Mouse (Mus musculus) liver, embryonic 12.5 days (tissue): ENCODE measurements around the gene Rexo5. TPM values are rescaled to one million over a fixed set of nuclear protein-coding genes. Genes with fewer than 3 reads are reported as not detected.
A peak's percentile ranks its signal among the peaks of the same experiment; 100 is the strongest.

Source experiments
- ATAC-seq: fragments of 200-750 bp; cut with Nextera tagmentation; 2 replicates; pipeline ENCODE4 v1.8.0; 2017; ENCODE audit warnings: moderate number of reproducible peaks, mild to moderate bottlenecking, moderate library complexity
- H3K27ac ChIP-seq: fragments of 300-500 bp; sonication (generic); 2 replicates; pipeline ENCODE4 v1.5.1; 2016; ENCODE audit warnings: mild to moderate bottlenecking
- H3K27me3 ChIP-seq: fragments of 300-500 bp; sonication (generic); replicated peaks from 2 replicates; pipeline ENCODE4 v1.6.1; 2016; ENCODE audit warnings: mild to moderate bottlenecking, moderate library complexity
- H3K36me3 ChIP-seq: fragments of 300-500 bp; sonication (generic); 2 replicates; pipeline ENCODE4 v1.6.1; 2016; ENCODE audit warnings: mild to moderate bottlenecking, moderate library complexity
- H3K4me1 ChIP-seq: fragments of 300-500 bp; sonication (generic); 2 replicates; pipeline ENCODE4 v1.6.1; 2016
- H3K4me2 ChIP-seq: fragments of 300-500 bp; sonication (generic); 2 replicates; pipeline ENCODE4 v1.6.1; 2016; ENCODE audit warnings: mild to moderate bottlenecking, moderate library complexity
- H3K4me3 ChIP-seq: fragments of 300-500 bp; sonication (generic); 2 replicates; pipeline ENCODE4 v1.5.1; 2016; ENCODE audit warnings: mild to moderate bottlenecking, moderate library complexity
- H3K9ac ChIP-seq: fragments of 300-500 bp; sonication (generic); 2 replicates; pipeline ENCODE4 v1.6.1; 2016; ENCODE audit warnings: mild to moderate bottlenecking, moderate library complexity
- H3K9me3 ChIP-seq: fragments of 300-500 bp; sonication (generic); replicated peaks from 2 replicates; pipeline ENCODE4 v1.6.1; 2016; ENCODE audit warnings: mild to moderate bottlenecking, moderate library complexity
- WGBS: fragments of 180-500 bp; shearing (Covaris S2); methylation state at CpG from one replicate; pipeline ENCODE4 v1.1.7; 2016; ENCODE audit not compliant: insufficient replicate concordance; 5-methylcytosine and 5-hydroxymethylcytosine counted together
- polyA plus RNA-seq: library from polyadenylated mRNA; unstranded; fragments of >200 nt; fragmentation: Nextera tagmentation; extraction: Ambion mirVana; gene quantifications from 2 replicates; pipeline ENCODE4 v1.2.1, GENCODE M21; 2016

The Rexo5 gene
- polyA plus RNA-seq, 1 experiment from 2014 or later, result 14.0 TPM

GRCm38 (mm10) chr7:119847396-119847795, 53.6 kb downstream of the Rexo5 start:
- H3K27ac ChIP-seq, result no peak overlapping the region
- peaks cover 53% of the 10 kb centered on the region for H3K36me3 ChIP-seq
- WGBS, result 84% methylated on average over 2 of the region's 2 CpGs
- H3K9ac ChIP-seq, result no peak overlapping the region
- no peaks in the 10 kb centered on the region for H3K9me3 ChIP-seq
- H3K4me3 ChIP-seq, result no peak overlapping the region
- H3K27me3 ChIP-seq, result no peaks in the 10 kb centered on the region
- H3K4me1 ChIP-seq, result peaks cover 9% of the 10 kb centered on the region
- H3K4me2 ChIP-seq, result no peak overlapping the region
- ATAC-seq, result no peak

- H3K4me1 ChIP-seq, result peaks cover 11% of the 10 kb centered on the region
- H3K27ac ChIP-seq, result no peak overlapping the region
- no peak overlapping the region for H3K4me3 ChIP-seq
- no peaks in the 10 kb centered on the region for H3K27me3 ChIP-seq
- no peaks in the 10 kb centered on the region for H3K9me3 ChIP-seq
- no peak overlapping the region for H3K9ac ChIP-seq
- 7% methylated on average over 1 of the region's 1 CpGs for WGBS
- no peak for ATAC-seq
- no peak overlapping the region for H3K4me2 ChIP-seq
- H3K36me3 ChIP-seq, result peaks cover 50% of the 10 kb centered on the region
Measured at GRCm38 (mm10) chr7:119849096-119849495, 55.3 kb downstream of the Rexo5 start.

GRCm38 (mm10) chr7:119850737-119851136, 56.9 kb downstream of the Rexo5 start:
- Histone ChIP-seq H3K27ac (no peak overlapping the region), H3K27me3 (no peaks in the 10 kb centered on the region), H3K4me1 (peaks cover 13% of the 10 kb centered on the region), H3K9ac (no peak overlapping the region), H3K4me3 (no peak overlapping the region), H3K9me3 (no peaks in the 10 kb centered on the region), H3K4me2 (no peak overlapping the region), H3K36me3 (peaks cover 42% of the 10 kb centered on the region)
- 80% methylated on average over 5 of the region's 5 CpGs for WGBS
- ATAC-seq, result no peak

GRCm38 (mm10) chr7:119852494-119852893, 58.7 kb downstream of the Rexo5 start:
- no peak for ATAC-seq
- Histone ChIP-seq H3K4me1 (peaks cover 13% of the 10 kb centered on the region), H3K36me3 (peaks cover 41% of the 10 kb centered on the region), H3K27ac (no peak overlapping the region), H3K4me2 (no peak overlapping the region), H3K27me3 (no peaks in the 10 kb centered on the region), H3K4me3 (no peak overlapping the region), H3K9ac (no peak overlapping the region), H3K9me3 (no peaks in the 10 kb centered on the region)

GRCm38 (mm10) chr7:119853186-119853585, 59.4 kb downstream of the Rexo5 start:
- Histone ChIP-seq H3K27ac (no peak overlapping the region), H3K4me3 (no peak overlapping the region), H3K4me2 (no peak overlapping the region), H3K9ac (no peak overlapping the region), H3K36me3 (peaks cover 41% of the 10 kb centered on the region), H3K4me1 (peaks cover 13% of the 10 kb centered on the region), H3K9me3 (no peaks in the 10 kb centered on the region), H3K27me3 (no peaks in the 10 kb centered on the region)
- ATAC-seq, result no peak
- WGBS, result 82% methylated on average over 1 of the region's 1 CpGs

GRCm38 (mm10) chr7:119854362-119854761, 60.6 kb downstream of the Rexo5 start:
- Histone ChIP-seq H3K4me1 (peaks cover 13% of the 10 kb centered on the region), H3K9me3 (no peaks in the 10 kb centered on the region), H3K36me3 (peaks cover 37% of the 10 kb centered on the region), H3K9ac (no peak overlapping the region), H3K27me3 (no peaks in the 10 kb centered on the region), H3K4me3 (no peak overlapping the region), H3K27ac (no peak overlapping the region), H3K4me2 (no peak overlapping the region)
- 66% methylated on average over 2 of the region's 2 CpGs for WGBS
- 0 out of 2 replicates have a peak, but pooled peaks have one; percentile 30 for ATAC-seq

GRCm38 (mm10) chr7:119855031-119855430, 61.2 kb downstream of the Rexo5 start:
- Histone ChIP-seq H3K9ac (no peak overlapping the region), H3K4me2 (no peak overlapping the region), H3K27ac (no peak overlapping the region), H3K36me3 (peaks cover 33% of the 10 kb centered on the region), H3K4me3 (no peak overlapping the region), H3K4me1 (peaks cover 13% of the 10 kb centered on the region), H3K9me3 (no peaks in the 10 kb centered on the region), H3K27me3 (no peaks in the 10 kb centered on the region)
- no peak for ATAC-seq

GRCm38 (mm10) chr7:119859476-119859875, 65.7 kb downstream of the Rexo5 start:
- ATAC-seq, result no peak
- Histone ChIP-seq H3K4me1 (peaks cover 35% of the 10 kb centered on the region), H3K9me3 (no peaks in the 10 kb centered on the region), H3K9ac (no peak overlapping the region), H3K4me2 (no peak overlapping the region), H3K27ac (no peak overlapping the region), H3K27me3 (no peaks in the 10 kb centered on the region), H3K36me3 (peaks cover 17% of the 10 kb centered on the region; the same call in 1 of the 2 replicates), H3K4me3 (no peak overlapping the region)
- WGBS, result 80% methylated on average over 6 of the region's 6 CpGs

GRCm38 (mm10) chr7:119860116-119860515, 66.3 kb downstream of the Rexo5 start:
- ATAC-seq, result no peak
- Histone ChIP-seq H3K9me3 (no peaks in the 10 kb centered on the region), H3K27me3 (no peaks in the 10 kb centered on the region), H3K4me2 (no peak overlapping the region), H3K4me1 (peaks cover 35% of the 10 kb centered on the region), H3K36me3 (peaks cover 13% of the 10 kb centered on the region; the same call in 1 of the 2 replicates), H3K27ac (no peak overlapping the region), H3K4me3 (no peak overlapping the region), H3K9ac (no peak overlapping the region)
- 79% methylated on average over 3 of the region's 3 CpGs for WGBS

- Histone ChIP-seq H3K9ac (no peak overlapping the region), H3K27me3 (no peaks in the 10 kb centered on the region), H3K36me3 (peaks cover 13% of the 10 kb centered on the region; the same call in 1 of the 2 replicates), H3K4me1 (peaks cover 37% of the 10 kb centered on the region), H3K4me2 (no peak overlapping the region), H3K4me3 (no peak overlapping the region), H3K27ac (no peak overlapping the region), H3K9me3 (no peaks in the 10 kb centered on the region)
- WGBS, result 65% methylated on average over 2 of the region's 2 CpGs
- no peak for ATAC-seq
Measured at GRCm38 (mm10) chr7:119860554-119860953, 66.7 kb downstream of the Rexo5 start.

GRCm38 (mm10) chr7:119860971-119861334, 67.1 kb downstream of the Rexo5 start:
- no peak overlapping the region for H3K4me2 ChIP-seq
- H3K36me3 ChIP-seq, result peaks cover 13% of the 10 kb centered on the region; the same call in 1 of the 2 replicates
- ATAC-seq, result no peak
- H3K4me1 ChIP-seq, result peaks cover 41% of the 10 kb centered on the region
- H3K9ac ChIP-seq, result no peak overlapping the region
- peak overlapping the region; percentile 31 for H3K27ac ChIP-seq
- H3K27me3 ChIP-seq, result no peaks in the 10 kb centered on the region
- H3K4me3 ChIP-seq, result no peak overlapping the region
- no peaks in the 10 kb centered on the region for H3K9me3 ChIP-seq

GRCm38 (mm10) chr7:119861335-119862091, 67.7 kb downstream of the Rexo5 start:
- Histone ChIP-seq H3K27me3 (no peaks in the 10 kb centered on the region), H3K4me1 (peaks cover 44% of the 10 kb centered on the region), H3K4me3 (no peak overlapping the region), H3K9me3 (no peaks in the 10 kb centered on the region), H3K36me3 (peaks cover 13% of the 10 kb centered on the region; the same call in 1 of the 2 replicates), H3K4me2 (no peak overlapping the region), H3K9ac (no peak overlapping the region), H3K27ac (peak overlapping the region; percentile 31)
- peak; percentile 46; the same call in 1 of the 2 replicates for ATAC-seq
- 50% methylated on average over 6 of the region's 6 CpGs for WGBS

- Histone ChIP-seq H3K4me1 (peaks cover 44% of the 10 kb centered on the region), H3K4me3 (no peak overlapping the region), H3K27ac (no peak overlapping the region), H3K9ac (no peak overlapping the region), H3K27me3 (no peaks in the 10 kb centered on the region), H3K4me2 (no peak overlapping the region), H3K36me3 (peaks cover 12% of the 10 kb centered on the region), H3K9me3 (no peaks in the 10 kb centered on the region)
- WGBS, result 56% methylated on average over 1 of the region's 1 CpGs
- no peak for ATAC-seq
Measured at GRCm38 (mm10) chr7:119862167-119862566, 68.4 kb downstream of the Rexo5 start.
